Mouse (Mus musculus) lung, adult 2 months (tissue): ENCODE measurements around the gene Trak1.

Experiments
- CTCF ChIP-seq: fragments of 200-500 bp; IDR thresholded peaks from 2 replicates; pipeline ENCODE4 v1.5.1; 2011; ENCODE audit warnings: mild to moderate bottlenecking, low read length, control low read depth; ENCODE audit not compliant: insufficient read depth
- POLR2A ChIP-seq: fragments of 200-500 bp; IDR thresholded peaks from 2 replicates; pipeline ENCODE4 v1.6.1; 2011; ENCODE audit warnings: low read depth, mild to moderate bottlenecking, control low read depth, low read length, borderline replicate concordance; ENCODE audit errors: extremely low read depth

- no peak for TF ChIP-seq POLR2A
- no peak for TF ChIP-seq CTCF
Observed at GRCm38 (mm10) chr9:121309287-121309686, 12.0 kb downstream of the Trak1 start.
